Mouse (Mus musculus): Measurements from ENCODE around the gene Ctsll3.
A peak's percentile ranks its signal among the peaks of the same experiment; 100 is the strongest.

GRCm38 (mm10) chr13:60759136-60759535 lies 43.5 kb downstream of the Ctsll3 start:
- TF ChIP-seq POLR2A (IDR thresholded peaks at IDR 0.05; ENCODE audit: low read depth, low read length) (no peak), CTCF (IDR thresholded peaks at IDR 0.05; ENCODE audit: extremely low read depth, insufficient read length, insufficient replicate concordance, low read depth, low read length) (peak; percentile 87; the same call in 1 of the 2 replicates)
